Mouse (Mus musculus) liver, embryonic 15.5 days (tissue): Measurements from ENCODE around the gene Kdm1b. TPM values are rescaled to one million over a fixed set of nuclear protein-coding genes. Genes with fewer than 3 reads are reported as not detected.

Experiments
- ATAC-seq: fragments of 200-750 bp; cut with Nextera tagmentation; 2 replicates; pipeline ENCODE4 v1.8.0; 2017; ENCODE audit warnings: moderate number of reproducible peaks, mild to moderate bottlenecking, moderate library complexity; ENCODE audit not compliant: insufficient read depth
- H3K27ac ChIP-seq: fragments of 300-500 bp; sonication (generic); replicated peaks from 2 replicates; pipeline ENCODE4 v1.5.1; 2015; ENCODE audit warnings: mild to moderate bottlenecking, inconsistent platforms
- H3K27me3 ChIP-seq: fragments of 300-500 bp; sonication (generic); 2 replicates; pipeline ENCODE4 v1.6.1; 2015; ENCODE audit warnings: mild to moderate bottlenecking, inconsistent platforms
- H3K36me3 ChIP-seq: fragments of 300-500 bp; sonication (generic); replicated peaks from 2 replicates; pipeline ENCODE4 v1.6.1; 2015; ENCODE audit warnings: moderate library complexity, mild to moderate bottlenecking, inconsistent platforms
- H3K4me1 ChIP-seq: fragments of 300-500 bp; sonication (generic); replicated peaks from 2 replicates; pipeline ENCODE4 v1.6.1; 2015; ENCODE audit warnings: inconsistent platforms
- H3K4me2 ChIP-seq: fragments of 300-500 bp; sonication (generic); 2 replicates; pipeline ENCODE4 v1.6.1; 2015; ENCODE audit warnings: moderate library complexity, mild to moderate bottlenecking, inconsistent platforms
- H3K4me3 ChIP-seq: fragments of 300-500 bp; sonication (generic); replicated peaks from 2 replicates; pipeline ENCODE4 v1.5.1; 2015; ENCODE audit warnings: mild to moderate bottlenecking, inconsistent platforms
- H3K9ac ChIP-seq: fragments of 300-500 bp; sonication (generic); 2 replicates; pipeline ENCODE4 v1.6.1; 2015; ENCODE audit warnings: moderate library complexity, mild to moderate bottlenecking, inconsistent platforms
- H3K9me3 ChIP-seq: fragments of 300-500 bp; sonication (generic); replicated peaks from 2 replicates; pipeline ENCODE4 v1.6.1; 2016; ENCODE audit warnings: inconsistent platforms
- WGBS: fragments of 180-500 bp; shearing (Covaris S2); methylation state at CpG from one replicate; pipeline ENCODE4 v1.1.7; 2015; ENCODE audit warnings: mixed read lengths; ENCODE audit not compliant: insufficient replicate concordance; 5-methylcytosine and 5-hydroxymethylcytosine counted together
- polyA plus RNA-seq: library from polyadenylated mRNA; unstranded; fragments of >200 nt; fragmentation: Nextera tagmentation; extraction: Ambion mirVana; gene quantifications from 2 replicates; pipeline ENCODE4 v1.2.1, GENCODE M21; 2015

Kdm1b gene
- polyA plus RNA-seq, 1 experiment from 2014 or later: 3.1 TPM

DNA sequence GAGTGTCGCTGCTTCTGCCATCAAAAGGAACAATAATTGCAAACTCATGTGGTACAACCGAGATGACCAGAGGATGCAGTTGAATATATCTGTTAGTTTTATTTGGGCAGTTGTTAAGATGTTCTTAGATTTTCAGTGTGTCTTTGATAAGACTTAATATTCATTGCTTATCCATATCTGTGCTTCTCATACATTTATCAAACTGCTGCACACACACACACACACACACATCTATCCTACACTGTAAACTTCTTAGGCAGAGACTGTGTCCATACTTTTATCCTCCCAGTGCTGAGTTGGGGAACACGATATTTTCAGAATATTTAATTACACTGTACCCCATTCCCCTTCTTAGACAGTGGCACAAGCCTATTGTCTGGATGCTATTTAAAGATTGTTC, 67.9 kb downstream of the Kdm1b start:
- H3K4me3 ChIP-seq: peak overlapping the region; percentile 25
- no peaks in the 10 kb centered on the region for H3K27me3 ChIP-seq
- peaks cover 84% of the 10 kb centered on the region for H3K4me1 ChIP-seq
- peak overlapping the region; percentile 41 for H3K9ac ChIP-seq
- ATAC-seq: peak; percentile 59
- WGBS: 35% methylated on average over 3 of the region's 3 CpGs
- H3K27ac ChIP-seq: peak overlapping the region; percentile 100
- no peaks in the 10 kb centered on the region for H3K36me3 ChIP-seq
- H3K4me2 ChIP-seq: peak overlapping the region; percentile 78
- no peaks in the 10 kb centered on the region for H3K9me3 ChIP-seq

DNA sequence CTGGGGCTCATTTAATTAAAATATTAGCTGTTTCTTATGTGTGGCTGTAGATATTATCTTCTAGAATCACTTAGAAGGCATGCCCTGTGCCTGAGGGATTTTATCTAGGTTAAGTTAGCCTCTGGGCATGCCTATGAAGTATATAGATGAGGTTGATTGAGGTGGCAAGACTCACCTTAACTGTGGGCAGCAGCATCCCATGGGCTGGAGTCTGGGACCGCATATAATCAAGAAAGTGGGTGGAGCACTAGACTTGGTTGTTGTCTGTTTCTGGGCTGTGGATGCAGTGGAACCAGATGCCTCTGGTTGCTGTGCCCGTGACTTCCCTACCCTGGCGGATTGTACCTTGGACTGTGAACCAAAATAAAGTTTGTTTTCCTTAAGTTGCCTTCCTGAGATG, 68.8 kb downstream of the Kdm1b start:
- Histone ChIP-seq H3K4me2 (peak overlapping the region; percentile 78), H3K4me3 (peak overlapping the region; percentile 4; the same call in 1 of the 2 replicates), H3K27ac (peak overlapping the region; percentile 100)

DNA sequence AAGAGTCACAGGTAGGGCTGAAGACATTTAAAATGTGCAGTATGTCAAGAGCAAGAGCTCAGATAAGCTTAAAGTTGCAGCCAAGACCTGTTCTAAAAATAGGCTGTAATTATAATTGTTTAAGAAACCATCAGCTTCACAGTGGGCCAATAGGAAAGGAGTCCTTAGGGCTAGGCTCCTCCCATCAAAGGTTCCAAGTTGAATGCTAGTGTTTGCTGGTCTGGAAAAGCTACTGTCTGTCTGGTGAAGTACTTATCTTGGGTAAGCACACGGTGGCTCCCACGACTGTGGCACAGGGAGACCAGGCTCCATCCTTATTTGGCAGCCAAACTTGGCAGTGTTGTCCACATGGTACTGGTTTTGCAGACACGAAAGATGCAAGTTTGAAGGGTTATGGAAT, 69.6 kb downstream of the Kdm1b start:
- Histone ChIP-seq H3K4me3 (no peak overlapping the region), H3K9me3 (no peaks in the 10 kb centered on the region), H3K27ac (peak overlapping the region; percentile 100), H3K4me1 (peaks cover 81% of the 10 kb centered on the region), H3K9ac (peak overlapping the region; percentile 7; the same call in 1 of the 2 replicates), H3K27me3 (no peaks in the 10 kb centered on the region), H3K4me2 (peak overlapping the region; percentile 78), H3K36me3 (no peaks in the 10 kb centered on the region)
- peak; percentile 74 for ATAC-seq
- WGBS: 18% methylated on average over 3 of the region's 3 CpGs

More for the DNA sequence above, 68.8 kb downstream of the Kdm1b start:
- H3K4me1 ChIP-seq: peaks cover 90% of the 10 kb centered on the region
- H3K27me3 ChIP-seq: no peaks in the 10 kb centered on the region
- no peaks in the 10 kb centered on the region for H3K36me3 ChIP-seq
- no peaks in the 10 kb centered on the region for H3K9me3 ChIP-seq
- ATAC-seq: 0 out of 2 replicates have a peak, but pooled peaks have one; percentile 23
- H3K9ac ChIP-seq: peak overlapping the region; percentile 22; the same call in 1 of the 2 replicates
- WGBS: 53% methylated on average over 3 of the region's 3 CpGs

- WGBS: 42% methylated on average over 3 of the region's 3 CpGs
- Histone ChIP-seq H3K27me3 (peaks cover 18% of the 10 kb centered on the region), H3K4me1 (peaks cover 51% of the 10 kb centered on the region), H3K4me2 (no peak overlapping the region), H3K9ac (no peak overlapping the region), H3K4me3 (no peak overlapping the region), H3K27ac (peak overlapping the region; percentile 60), H3K36me3 (no peaks in the 10 kb centered on the region), H3K9me3 (no peaks in the 10 kb centered on the region)
- peak; percentile 38 for ATAC-seq
Measured at GRCm38 (mm10) chr13:47116000-47116399, 72.7 kb downstream of the Kdm1b start.

DNA sequence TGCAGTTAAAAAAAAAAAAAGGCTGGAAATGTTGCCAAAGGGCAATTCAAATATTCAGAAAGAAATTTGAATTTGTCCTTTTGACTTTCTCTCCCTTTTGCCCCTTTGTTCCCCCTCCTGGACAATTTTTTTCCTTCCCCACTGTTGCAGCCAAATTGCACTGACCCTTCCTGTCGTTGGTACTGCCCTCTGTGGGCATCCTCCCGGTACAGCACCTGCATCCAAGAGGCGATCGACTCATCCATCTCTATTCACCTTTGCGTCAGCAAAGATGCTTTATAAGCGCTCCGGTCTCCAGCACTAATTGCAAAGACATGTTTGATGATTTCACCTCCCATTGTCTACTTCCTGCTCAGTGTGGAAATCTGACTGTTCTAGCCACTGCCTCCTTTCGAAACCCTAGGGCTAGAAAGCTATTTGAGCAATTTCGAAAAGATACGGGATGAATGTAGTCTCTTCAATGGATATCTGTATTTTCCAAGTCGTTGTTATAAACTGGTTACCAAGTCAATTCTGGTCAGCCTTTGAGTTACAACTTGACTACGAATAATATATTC, 78.1 kb downstream of the Kdm1b start:
- Histone ChIP-seq H3K27ac (no peak overlapping the region), H3K9me3 (no peaks in the 10 kb centered on the region), H3K4me2 (peak overlapping the region; percentile 65), H3K27me3 (peaks cover 69% of the 10 kb centered on the region), H3K9ac (no peak overlapping the region), H3K4me1 (peaks cover 19% of the 10 kb centered on the region), H3K4me3 (no peak overlapping the region), H3K36me3 (no peaks in the 10 kb centered on the region)
- ATAC-seq: no peak
- 29% methylated on average over 12 of the region's 12 CpGs for WGBS

- 0 out of 2 replicates have a peak, but pooled peaks have one; percentile 43 for ATAC-seq
- peaks cover 13% of the 10 kb centered on the region for H3K4me1 ChIP-seq
- H3K27me3 ChIP-seq: peaks cover 72% of the 10 kb centered on the region
- no peaks in the 10 kb centered on the region for H3K9me3 ChIP-seq
- WGBS: 4% methylated on average over 55 of the region's 55 CpGs
- no peaks in the 10 kb centered on the region for H3K36me3 ChIP-seq
- no peak within 1 kb of the TSS for H3K27ac ChIP-seq
- H3K4me2 ChIP-seq: peak within 1 kb of the TSS; percentile 65
- peak within 1 kb of the TSS; percentile 41; the same call in 1 of the 2 replicates for H3K9ac ChIP-seq
- peak within 1 kb of the TSS; percentile 55 for H3K4me3 ChIP-seq
Measured at GRCm38 (mm10) chr13:47122537-47123430, 79.5 kb downstream of the Kdm1b start, which contains the start of gene Rnf144b. TSS of gene Rnf144b (plus strand) at chr13:47122656.

GRCm38 (mm10) chr13:47124449-47124848, 81.2 kb downstream of the Kdm1b start:
- peaks cover 13% of the 10 kb centered on the region for H3K4me1 ChIP-seq
- H3K27ac ChIP-seq: no peak overlapping the region
- H3K27me3 ChIP-seq: peaks cover 69% of the 10 kb centered on the region
- no peak overlapping the region for H3K9ac ChIP-seq
- no peak overlapping the region for H3K4me3 ChIP-seq
- H3K36me3 ChIP-seq: no peaks in the 10 kb centered on the region
- WGBS: 47% methylated on average over 3 of the region's 3 CpGs
- no peaks in the 10 kb centered on the region for H3K9me3 ChIP-seq
- H3K4me2 ChIP-seq: no peak overlapping the region; the same call in 1 of the 2 replicates
- ATAC-seq: peak; percentile 67

GRCm38 (mm10) chr13:47124986-47125385, 81.7 kb downstream of the Kdm1b start:
- Histone ChIP-seq H3K4me3 (no peak overlapping the region), H3K4me2 (no peak overlapping the region)
- WGBS: 73% methylated on average over 6 of the region's 6 CpGs

GRCm38 (mm10) chr13:47125595-47125994, 82.3 kb downstream of the Kdm1b start:
- H3K4me3 ChIP-seq: no peak overlapping the region
- WGBS: 60% methylated on average over 5 of the region's 5 CpGs
- no peaks in the 10 kb centered on the region for H3K9me3 ChIP-seq
- H3K9ac ChIP-seq: no peak overlapping the region
- H3K27me3 ChIP-seq: peaks cover 58% of the 10 kb centered on the region
- no peak overlapping the region for H3K27ac ChIP-seq
- H3K36me3 ChIP-seq: no peaks in the 10 kb centered on the region
- no peak for ATAC-seq
- no peak overlapping the region for H3K4me2 ChIP-seq
- H3K4me1 ChIP-seq: peaks cover 13% of the 10 kb centered on the region

More at GRCm38 (mm10) chr13:47124986-47125385, 81.7 kb downstream of the Kdm1b start:
- no peak overlapping the region for H3K9ac ChIP-seq
- H3K9me3 ChIP-seq: no peaks in the 10 kb centered on the region
- no peaks in the 10 kb centered on the region for H3K36me3 ChIP-seq
- no peak overlapping the region for H3K27ac ChIP-seq
- peaks cover 64% of the 10 kb centered on the region for H3K27me3 ChIP-seq
- peaks cover 13% of the 10 kb centered on the region for H3K4me1 ChIP-seq
- ATAC-seq: no peak

DNA sequence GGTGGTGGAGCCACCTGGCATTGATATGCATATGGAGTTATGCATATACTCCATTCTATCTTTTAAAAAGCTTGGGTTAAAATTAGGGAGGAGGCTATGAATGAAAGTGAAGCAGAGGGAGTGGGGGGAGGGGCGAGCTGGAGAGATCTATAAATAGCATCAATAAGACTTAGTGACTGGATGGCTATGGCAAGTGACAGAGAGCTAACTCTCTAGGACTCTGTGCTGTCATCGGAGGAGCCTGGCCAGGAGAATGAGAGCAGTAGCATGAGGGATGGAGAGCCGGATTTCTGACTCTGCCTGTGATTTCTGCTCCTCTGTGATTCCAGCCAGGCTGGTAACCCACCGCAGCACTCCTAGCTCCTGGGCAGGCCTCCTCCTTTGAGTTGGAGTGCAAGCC, 85.8 kb downstream of the Kdm1b start:
- Histone ChIP-seq H3K27me3 (peaks cover 23% of the 10 kb centered on the region), H3K4me3 (no peak overlapping the region), H3K9me3 (no peaks in the 10 kb centered on the region), H3K36me3 (no peaks in the 10 kb centered on the region), H3K4me2 (no peak overlapping the region), H3K27ac (no peak overlapping the region), H3K4me1 (no peaks in the 10 kb centered on the region), H3K9ac (no peak overlapping the region)
- no peak for ATAC-seq
- 61% methylated on average over 4 of the region's 4 CpGs for WGBS

DNA sequence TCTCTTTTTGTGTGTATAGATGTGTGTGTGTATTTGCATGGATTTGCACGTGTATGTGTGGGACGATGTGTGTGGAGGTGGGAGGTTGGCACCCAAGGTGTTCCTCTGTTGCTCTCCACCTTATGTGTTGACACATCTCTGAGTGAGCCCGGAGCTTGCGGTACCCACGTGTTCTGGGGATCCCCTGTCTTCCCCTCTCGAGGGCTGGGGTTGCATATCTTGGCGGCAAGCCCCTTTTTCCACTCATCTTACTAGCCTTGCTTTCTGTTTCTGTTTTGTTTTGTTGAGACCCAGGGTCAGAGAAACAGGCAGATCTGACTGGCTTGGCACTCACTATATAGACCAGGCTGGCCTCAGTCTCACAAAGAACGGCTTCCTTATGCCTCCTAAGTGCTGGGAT, 89.8 kb downstream of the Kdm1b start:
- 66% methylated on average over 8 of the region's 8 CpGs for WGBS
- Histone ChIP-seq H3K9me3 (no peaks in the 10 kb centered on the region), H3K9ac (no peak overlapping the region), H3K36me3 (0 out of 2 replicates have a peak, but pooled peaks cover 4% of the 10 kb centered on the region), H3K4me1 (no peaks in the 10 kb centered on the region), H3K27ac (no peak overlapping the region), H3K4me3 (no peak overlapping the region), H3K4me2 (no peak overlapping the region), H3K27me3 (no peaks in the 10 kb centered on the region; the same call in 1 of the 2 replicates)
- ATAC-seq: no peak
